Mouse (Mus musculus) adrenal gland (tissue): ENCODE results near the gene Hus1.

Experiments used
- intact Hi-C: fragments of 180-260 bp; cut with DNase I; formaldehyde crosslinking; loops from one replicate; pipeline ENCODE4 v1.15.1; 2025

Gene Hus1

GRCm38 (mm10) chr11:8983237-8983861, 27.6 kb downstream of the Hus1 start:
- intact Hi-C loops = loop anchor here (1.0 kb wide), 1 partner anchor 153 kb away; no protein-coding TSS in a partner anchor

GRCm38 (mm10) chr11:8978154-8978553, 32.8 kb downstream of the Hus1 start:
- intact Hi-C loops = no loop called here

- intact Hi-C loops = no loop called here
These were observed 37.8 kb downstream of the Hus1 start, which contains the start of gene Pkd1l1 for GRCm38 (mm10) chr11:8973166-8973565. Gene Pkd1l1, minus strand, starts transcription at chr11:8973266.

DNA sequence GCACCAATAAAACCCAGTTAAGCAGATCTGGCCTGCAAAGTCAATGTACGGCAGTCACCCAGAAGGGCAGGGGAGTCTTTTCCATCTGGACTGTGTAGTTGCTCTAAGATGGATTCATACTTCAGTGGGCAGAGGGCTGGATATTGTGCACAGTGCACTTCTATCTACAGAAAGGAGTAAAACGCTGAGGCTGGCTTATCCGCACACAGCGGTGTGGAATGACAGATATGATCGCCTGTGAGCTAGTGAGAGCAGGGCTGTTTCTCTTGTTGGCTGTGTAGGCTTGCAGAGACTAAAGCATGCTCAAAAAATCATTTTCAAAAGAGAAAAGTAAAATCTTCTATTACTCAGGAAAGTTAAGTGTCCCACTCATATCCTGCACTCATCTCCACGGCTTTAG, 38.9 kb downstream of the Hus1 start:
- intact Hi-C loops = no loop called here

GRCm38 (mm10) chr11:8970509-8970908, 40.5 kb downstream of the Hus1 start:
- intact Hi-C loops = no loop called here

DNA sequence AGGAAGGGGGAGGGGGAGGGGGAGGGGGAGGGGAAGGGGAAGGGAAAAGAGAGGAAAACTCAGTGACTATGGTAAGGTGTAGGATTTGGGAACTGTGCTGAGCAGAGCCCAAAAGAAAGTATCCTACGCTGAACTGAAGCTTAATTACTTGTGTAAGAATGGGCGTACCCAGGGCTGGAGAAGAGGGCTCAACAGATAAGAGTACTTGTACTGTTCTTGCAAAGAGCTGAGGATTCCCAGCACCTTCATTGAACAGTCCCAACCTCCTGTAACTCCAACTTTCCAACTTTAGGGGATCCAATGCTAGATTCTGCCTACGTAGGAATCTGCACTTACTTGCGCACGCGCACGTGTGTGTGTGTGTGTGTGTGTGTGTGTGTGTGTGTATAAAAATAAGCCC, 42.9 kb downstream of the Hus1 start:
- intact Hi-C loops = no loop called here

DNA sequence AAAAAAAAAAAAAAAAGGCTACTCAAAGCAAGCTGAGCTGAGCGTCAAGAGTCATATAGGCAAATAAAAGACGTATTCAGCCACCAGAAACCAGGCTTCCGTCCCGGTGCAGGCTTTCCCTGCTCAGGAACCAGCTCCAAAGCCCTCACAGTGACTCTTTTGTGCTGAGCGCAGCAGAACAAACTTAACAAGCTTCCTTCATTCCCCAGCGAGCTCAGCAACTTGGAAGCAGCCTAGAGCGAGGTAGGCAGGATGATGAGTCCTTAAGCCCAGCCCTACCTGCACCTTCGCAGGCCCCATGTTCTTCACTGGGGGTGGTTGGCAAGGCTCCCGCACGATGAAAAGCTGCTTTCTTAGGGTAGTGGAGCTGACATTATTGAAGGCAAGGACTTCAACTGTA, 52.4 kb downstream of the Hus1 start:
- intact Hi-C loops = loop anchor here (10.0 kb wide), 1 partner anchor 424 kb away; no protein-coding TSS in a partner anchor

DNA sequence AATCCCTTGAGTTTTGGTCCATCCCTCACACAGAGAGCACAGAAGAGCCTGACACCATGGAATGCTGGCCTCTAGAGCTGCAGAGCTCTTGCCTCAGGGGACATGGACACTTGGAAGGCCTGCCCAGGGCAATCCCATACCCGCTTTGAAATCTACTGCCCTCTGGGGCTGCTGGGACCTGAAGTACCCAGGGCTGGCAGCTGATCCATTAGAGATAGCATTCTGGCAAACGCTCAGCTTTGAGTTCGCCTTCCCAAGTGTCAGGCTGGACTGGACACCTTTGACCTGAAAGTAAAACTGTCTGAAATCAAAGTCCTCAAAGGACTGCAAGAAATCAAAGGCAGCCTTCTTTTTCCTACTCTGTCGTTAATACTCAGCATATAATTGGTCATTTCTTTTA, 52.9 kb downstream of the Hus1 start:
- intact Hi-C loops = loop anchor here (10.0 kb wide), 1 partner anchor 423 kb away; no protein-coding TSS in a partner anchor

DNA sequence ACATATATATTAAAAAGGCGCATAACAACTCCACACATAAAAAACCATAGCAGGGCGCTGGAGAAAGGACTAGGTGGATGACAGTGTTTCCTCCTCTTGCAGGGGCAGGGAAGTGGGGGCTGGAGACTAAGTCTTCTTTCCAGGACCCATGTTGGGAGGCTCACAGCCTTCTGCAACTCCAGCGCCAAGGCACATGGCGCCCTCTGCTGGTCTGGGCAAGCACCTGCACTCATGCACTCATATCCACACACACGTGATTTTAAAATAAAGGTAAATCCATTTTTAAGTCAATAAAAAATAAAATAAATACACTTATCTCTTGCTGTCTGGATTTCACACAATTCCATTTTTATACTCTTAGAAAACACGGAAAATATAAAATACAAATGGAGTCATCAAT, 54.0 kb downstream of the Hus1 start:
- intact Hi-C loops = loop anchor here (2.0 to 10.0 kb wide), 2 partner anchors 422 to 530 kb away; no protein-coding TSS in a partner anchor

- intact Hi-C loops = loop anchor here (2.0 to 10.0 kb wide), 2 partner anchors 421 to 529 kb away; no protein-coding TSS in a partner anchor
These were observed 55.3 kb downstream of the Hus1 start for GRCm38 (mm10) chr11:8955678-8956077.

GRCm38 (mm10) chr11:8949765-8950430, 61.1 kb downstream of the Hus1 start:
- intact Hi-C loops = loop anchor here (10.0 kb wide), 1 partner anchor 415 kb away; no protein-coding TSS in a partner anchor

GRCm38 (mm10) chr11:8948871-8949270, 62.1 kb downstream of the Hus1 start:
- intact Hi-C loops = no loop called here

DNA sequence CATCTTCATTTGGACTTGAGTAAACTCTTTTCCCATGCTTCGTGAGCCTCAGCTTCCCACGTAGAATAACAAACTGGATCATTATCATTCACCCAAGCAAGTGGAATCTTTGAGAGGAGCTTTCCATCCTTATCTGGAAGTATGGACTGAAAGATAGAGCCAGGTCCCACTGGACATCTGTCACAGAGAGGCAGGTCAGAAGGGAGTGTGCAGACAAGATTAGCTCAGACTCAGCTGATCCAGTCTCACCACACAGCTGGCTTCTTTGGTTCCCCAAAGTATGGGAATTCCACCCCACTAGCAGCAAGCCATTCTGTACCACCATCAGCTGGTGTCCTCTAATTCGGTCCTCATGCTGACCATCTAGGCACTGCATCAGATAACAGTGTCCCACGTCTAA, 66.9 kb downstream of the Hus1 start:
- intact Hi-C loops = no loop called here
